Mouse (Mus musculus): ENCODE measurements around the gene Slc39a11.
A peak's percentile ranks its signal among the peaks of the same experiment; 100 is the strongest.

- TF ChIP-seq CTCF (IDR thresholded peaks at IDR 0.05; ENCODE audit: control insufficient read depth, insufficient read depth, low read length) (peak; percentile 85), POLR2A (IDR thresholded peaks at IDR 0.05; ENCODE audit: borderline replicate concordance, control insufficient read depth, low read depth, low read length) (no peak)
Measured at GRCm38 (mm10) chr11:113297765-113298164, 352.1 kb downstream of the Slc39a11 start.
